Mouse (Mus musculus): ENCODE results near the gene 1700020L24Rik.

DNA sequence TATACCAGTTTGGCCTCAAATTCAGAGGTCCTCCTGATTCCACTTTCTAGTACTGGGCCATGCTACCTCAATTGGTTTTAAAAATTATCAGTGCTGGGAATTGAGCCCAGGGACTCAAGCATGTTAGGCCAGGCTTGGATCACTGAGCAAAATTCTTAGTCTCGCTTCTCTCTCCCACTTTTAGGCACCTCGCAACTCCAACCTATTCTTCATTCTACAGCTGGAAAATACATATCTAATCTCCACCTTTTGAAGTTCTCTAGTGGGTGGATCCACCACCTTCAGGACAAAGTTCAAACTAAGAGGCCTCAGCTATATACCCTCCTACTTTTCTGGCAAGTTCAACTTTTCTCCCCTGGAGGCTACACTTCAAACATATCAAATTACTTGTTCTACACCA lies 34.3 kb downstream of the 1700020L24Rik start:
- no peak for TF ChIP-seq EP300 (IDR thresholded peaks at IDR 0.05; ENCODE audit: low read depth)
- TF ChIP-seq CTCF (IDR thresholded peaks at IDR 0.05; ENCODE audit: low read depth): no peak

All from liver, embryonic 14.5 days (tissue).